Mouse (Mus musculus): Measurements from ENCODE around the gene Fmnl1. TPM values are rescaled to one million over a fixed set of nuclear protein-coding genes. Genes with fewer than 3 reads are reported as not detected.

Gene Fmnl1
- polyA plus RNA-seq, 1 experiment from 2014 or later, result 2.4 TPM

GRCm38 (mm10) chr11:103161449-103161848 is 9.5 kb upstream of the Fmnl1 start:
- H3K9me3 ChIP-seq (ENCODE audit: low read length), result peaks cover 6% of the 10 kb centered on the region; the same call in 1 of the 2 replicates
- H3K4me2 ChIP-seq (replicated peaks; ENCODE audit: low read depth, low read length), result no peak overlapping the region
- H3K4me1 ChIP-seq (ENCODE audit: insufficient read depth, low read length), result peaks cover 13% of the 10 kb centered on the region
- H3K9ac ChIP-seq (replicated peaks; ENCODE audit: low read length), result no peak overlapping the region
- H3K4me3 ChIP-seq (ENCODE audit: low read length), result no peak overlapping the region
- H3K27ac ChIP-seq (ENCODE audit: low read length), result no peak overlapping the region
- 77% methylated on average over 7 of the region's 7 CpGs for WGBS
- ATAC-seq (ENCODE audit: low FRiP score, low TSS enrichment), result no peak
- H3K36me3 ChIP-seq (ENCODE audit: insufficient read depth, low read length), result no peaks in the 10 kb centered on the region
- H3K27me3 ChIP-seq (ENCODE audit: insufficient read depth, low read length), result no peaks in the 10 kb centered on the region

GRCm38 (mm10) chr11:103162132-103162531 is 8.8 kb upstream of the Fmnl1 start:
- H3K4me3 ChIP-seq (ENCODE audit: low read length), result no peak overlapping the region
- H3K9ac ChIP-seq (replicated peaks; ENCODE audit: low read length), result no peak overlapping the region
- H3K9me3 ChIP-seq (ENCODE audit: low read length), result peaks cover 6% of the 10 kb centered on the region; the same call in 1 of the 2 replicates
- H3K4me2 ChIP-seq (replicated peaks; ENCODE audit: low read depth, low read length), result no peak overlapping the region
- no peaks in the 10 kb centered on the region for H3K36me3 ChIP-seq (ENCODE audit: insufficient read depth, low read length)
- no peaks in the 10 kb centered on the region for H3K27me3 ChIP-seq (ENCODE audit: insufficient read depth, low read length)
- ATAC-seq (ENCODE audit: low FRiP score, low TSS enrichment), result no peak
- WGBS, result 92% methylated on average over 5 of the region's 5 CpGs
- no peak overlapping the region for H3K27ac ChIP-seq (ENCODE audit: low read length)
- peaks cover 13% of the 10 kb centered on the region for H3K4me1 ChIP-seq (ENCODE audit: insufficient read depth, low read length)

GRCm38 (mm10) chr11:103164391-103164790 is 6.5 kb upstream of the Fmnl1 start:
- Histone ChIP-seq H3K27me3 (ENCODE audit: insufficient read depth, low read length) (peaks cover under 1% of the 10 kb centered on the region), H3K4me3 (ENCODE audit: low read length) (no peak overlapping the region), H3K36me3 (ENCODE audit: insufficient read depth, low read length) (no peaks in the 10 kb centered on the region), H3K27ac (ENCODE audit: low read length) (no peak overlapping the region), H3K4me1 (ENCODE audit: insufficient read depth, low read length) (peaks cover 4% of the 10 kb centered on the region; the same call in 1 of the 2 replicates), H3K4me2 (replicated peaks; ENCODE audit: low read depth, low read length) (no peak overlapping the region), H3K9ac (replicated peaks; ENCODE audit: low read length) (no peak overlapping the region), H3K9me3 (ENCODE audit: low read length) (peaks cover 6% of the 10 kb centered on the region; the same call in 1 of the 2 replicates)
- 31% methylated on average over 10 of the region's 10 CpGs for WGBS
- no peak for ATAC-seq (ENCODE audit: low FRiP score, low TSS enrichment)

GRCm38 (mm10) chr11:103168690-103169390 is 2.1 kb upstream of the Fmnl1 start:
- Histone ChIP-seq H3K27ac (ENCODE audit: low read length) (no peak overlapping the region), H3K9me3 (ENCODE audit: low read length) (peaks cover 6% of the 10 kb centered on the region; the same call in 1 of the 2 replicates), H3K27me3 (ENCODE audit: insufficient read depth, low read length) (peaks cover 24% of the 10 kb centered on the region), H3K4me2 (replicated peaks; ENCODE audit: low read depth, low read length) (no peak overlapping the region), H3K36me3 (ENCODE audit: insufficient read depth, low read length) (no peaks in the 10 kb centered on the region), H3K4me1 (ENCODE audit: insufficient read depth, low read length) (peaks cover 11% of the 10 kb centered on the region; the same call in 1 of the 2 replicates), H3K9ac (replicated peaks; ENCODE audit: low read length) (no peak overlapping the region), H3K4me3 (ENCODE audit: low read length) (no peak overlapping the region)
- no peak for ATAC-seq (ENCODE audit: low FRiP score, low TSS enrichment)
- 28% methylated on average over 9 of the region's 9 CpGs for WGBS

GRCm38 (mm10) chr11:103169664-103170063 is 1.2 kb upstream of the Fmnl1 start:
- no peak for ATAC-seq (ENCODE audit: low FRiP score, low TSS enrichment)
- no peaks in the 10 kb centered on the region for H3K36me3 ChIP-seq (ENCODE audit: insufficient read depth, low read length)

GRCm38 (mm10) chr11:103170111-103170493 is 805 bp upstream of the Fmnl1 start:
- Histone ChIP-seq H3K36me3 (ENCODE audit: insufficient read depth, low read length) (no peaks in the 10 kb centered on the region), H3K4me1 (ENCODE audit: insufficient read depth, low read length) (peaks cover 14% of the 10 kb centered on the region; the same call in 1 of the 2 replicates), H3K9me3 (ENCODE audit: low read length) (peaks cover 6% of the 10 kb centered on the region; the same call in 1 of the 2 replicates), H3K27ac (ENCODE audit: low read length) (no peak overlapping the region), H3K4me2 (replicated peaks; ENCODE audit: low read depth, low read length) (peak overlapping the region; percentile 99), H3K4me3 (ENCODE audit: low read length) (peak overlapping the region; percentile 64), H3K9ac (replicated peaks; ENCODE audit: low read length) (peak overlapping the region; percentile 79), H3K27me3 (ENCODE audit: insufficient read depth, low read length) (peaks cover 24% of the 10 kb centered on the region)
- ATAC-seq (ENCODE audit: low FRiP score, low TSS enrichment), result no peak
- WGBS, result 45% methylated on average over 3 of the region's 3 CpGs

More at GRCm38 (mm10) chr11:103169664-103170063, 1.2 kb upstream of the Fmnl1 start:
- 0 out of 2 replicates have a peak, but pooled peaks cover 10% of the 10 kb centered on the region for H3K4me1 ChIP-seq (ENCODE audit: insufficient read depth, low read length)
- no peak overlapping the region for H3K9ac ChIP-seq (replicated peaks; ENCODE audit: low read length)
- H3K27me3 ChIP-seq (ENCODE audit: insufficient read depth, low read length), result peaks cover 24% of the 10 kb centered on the region
- H3K9me3 ChIP-seq (ENCODE audit: low read length), result peaks cover 6% of the 10 kb centered on the region; the same call in 1 of the 2 replicates
- 82% methylated on average over 5 of the region's 5 CpGs for WGBS
- H3K4me2 ChIP-seq (replicated peaks; ENCODE audit: low read depth, low read length), result no peak overlapping the region
- no peak overlapping the region for H3K4me3 ChIP-seq (ENCODE audit: low read length)
- H3K27ac ChIP-seq (ENCODE audit: low read length), result no peak overlapping the region

- Histone ChIP-seq H3K4me2 (replicated peaks; ENCODE audit: low read depth, low read length) (peak overlapping the region; percentile 99), H3K4me1 (ENCODE audit: insufficient read depth, low read length) (peaks cover 20% of the 10 kb centered on the region), H3K36me3 (ENCODE audit: insufficient read depth, low read length) (no peaks in the 10 kb centered on the region), H3K4me3 (ENCODE audit: low read length) (peak overlapping the region; percentile 64), H3K27me3 (ENCODE audit: insufficient read depth, low read length) (peaks cover 24% of the 10 kb centered on the region), H3K27ac (ENCODE audit: low read length) (peak overlapping the region; percentile 36), H3K9me3 (ENCODE audit: low read length) (peaks cover under 1% of the 10 kb centered on the region; the same call in 1 of the 2 replicates), H3K9ac (replicated peaks; ENCODE audit: low read length) (peak overlapping the region; percentile 79)
- 2% methylated on average over 23 of the region's 23 CpGs for WGBS
- no peak for ATAC-seq (ENCODE audit: low FRiP score, low TSS enrichment)
These were observed 346 bp downstream of the Fmnl1 start for GRCm38 (mm10) chr11:103171286-103171620.

GRCm38 (mm10) chr11:103171703-103172391 is 940 bp downstream of the Fmnl1 start:
- peak overlapping the region; percentile 44 for H3K27ac ChIP-seq (ENCODE audit: low read length)
- peak overlapping the region; percentile 79; the same call in 1 of the 2 replicates for H3K9ac ChIP-seq (replicated peaks; ENCODE audit: low read length)
- H3K36me3 ChIP-seq (ENCODE audit: insufficient read depth, low read length), result no peaks in the 10 kb centered on the region
- peak overlapping the region; percentile 64 for H3K4me3 ChIP-seq (ENCODE audit: low read length)
- H3K9me3 ChIP-seq (ENCODE audit: low read length), result no peaks in the 10 kb centered on the region
- peaks cover 20% of the 10 kb centered on the region for H3K4me1 ChIP-seq (ENCODE audit: insufficient read depth, low read length)
- peaks cover 24% of the 10 kb centered on the region for H3K27me3 ChIP-seq (ENCODE audit: insufficient read depth, low read length)
- peak overlapping the region; percentile 99 for H3K4me2 ChIP-seq (replicated peaks; ENCODE audit: low read depth, low read length)
- peak; percentile 64 for ATAC-seq (ENCODE audit: low FRiP score, low TSS enrichment)
- 44% methylated on average over 9 of the region's 9 CpGs for WGBS

GRCm38 (mm10) chr11:103172392-103173040 is 1.6 kb downstream of the Fmnl1 start:
- H3K36me3 ChIP-seq (ENCODE audit: insufficient read depth, low read length), result no peaks in the 10 kb centered on the region
- H3K4me2 ChIP-seq (replicated peaks; ENCODE audit: low read depth, low read length), result peak overlapping the region; percentile 99
- no peak overlapping the region for H3K4me3 ChIP-seq (ENCODE audit: low read length)
- ATAC-seq (ENCODE audit: low FRiP score, low TSS enrichment), result no peak
- H3K4me1 ChIP-seq (ENCODE audit: insufficient read depth, low read length), result peaks cover 20% of the 10 kb centered on the region
- H3K27me3 ChIP-seq (ENCODE audit: insufficient read depth, low read length), result peaks cover 24% of the 10 kb centered on the region
- WGBS, result 65% methylated on average over 6 of the region's 6 CpGs
- peak overlapping the region; percentile 44 for H3K27ac ChIP-seq (ENCODE audit: low read length)
- H3K9ac ChIP-seq (replicated peaks; ENCODE audit: low read length), result 0 out of 2 replicates have a peak overlapping the region, but pooled peaks have one; percentile 14
- no peaks in the 10 kb centered on the region for H3K9me3 ChIP-seq (ENCODE audit: low read length)

All from kidney, embryonic 16.5 days (tissue).